Mouse (Mus musculus): ENCODE measurements around the gene Arih2.
"Not testable (repeated sequence)": the region's sequence is repeated elsewhere in the genome, so short reads cannot be mapped to it uniquely, and the experiment has no call there.

Gene Arih2

GRCm38 (mm10) chr9:108648611-108649560 is at the start of gene Arih2:
TSS of gene Arih2 (minus strand) at chr9:108649386.
- in situ Hi-C loops (cut with MboI, MseI): no loop called here

GRCm38 (mm10) chr9:108694533-108694932 is 45.3 kb upstream of the Arih2 start:
- in situ Hi-C loops (cut with MboI, MseI): no loop called here

GRCm38 (mm10) chr9:108693946-108694345 is 44.8 kb upstream of the Arih2 start:
- in situ Hi-C loops (cut with MboI, MseI): no loop called here

- in situ Hi-C loops (cut with MboI, MseI): no loop called here
Measured at GRCm38 (mm10) chr9:108692226-108693041, 43.2 kb upstream of the Arih2 start.

- in situ Hi-C loops (cut with MboI, MseI): no loop called here
Measured at GRCm38 (mm10) chr9:108691846-108692225, 42.6 kb upstream of the Arih2 start.

- in situ Hi-C loops (cut with MboI, MseI): no loop called here
Measured at GRCm38 (mm10) chr9:108691371-108691770, 42.2 kb upstream of the Arih2 start.

- in situ Hi-C loops (cut with MboI, MseI): no loop called here
Measured at GRCm38 (mm10) chr9:108690914-108691313, 41.7 kb upstream of the Arih2 start.

- in situ Hi-C loops (cut with MboI, MseI): no loop called here
Measured at GRCm38 (mm10) chr9:108689993-108690392, 40.8 kb upstream of the Arih2 start.

GRCm38 (mm10) chr9:108689106-108689505 is 39.9 kb upstream of the Arih2 start, which contains the start of gene Prkar2a:
TSS of gene Prkar2a (plus strand) at chr9:108689314.
- in situ Hi-C loops (cut with MboI, MseI): no loop called here

- in situ Hi-C loops (cut with MboI, MseI): no loop called here
Measured at GRCm38 (mm10) chr9:108688451-108688850, 39.3 kb upstream of the Arih2 start.

- in situ Hi-C loops (cut with MboI, MseI): no loop called here
Measured at GRCm38 (mm10) chr9:108687686-108688085, 38.5 kb upstream of the Arih2 start.

GRCm38 (mm10) chr9:108687181-108687580 is 38.0 kb upstream of the Arih2 start:
- in situ Hi-C loops (cut with MboI, MseI): no loop called here

- in situ Hi-C loops (cut with MboI, MseI): no loop called here
Measured at GRCm38 (mm10) chr9:108686475-108686887, 37.3 kb upstream of the Arih2 start.

- in situ Hi-C loops (cut with MboI, MseI): no loop called here
Measured at GRCm38 (mm10) chr9:108680026-108680425, 30.8 kb upstream of the Arih2 start.

GRCm38 (mm10) chr9:108673151-108673550 is 24.0 kb upstream of the Arih2 start:
- in situ Hi-C loops (cut with MboI, MseI): loop anchor here in 1 of 2 experiments (10.0 kb wide), 1 partner anchor 242 kb away; the partner anchor contains the start of gene Tmem89

GRCm38 (mm10) chr9:108669875-108670274 is 20.7 kb upstream of the Arih2 start:
- in situ Hi-C loops (cut with MboI, MseI): loop anchor here (10.0 kb wide), 2 partner anchors 245 to 1785 kb away; partner anchors contain the start of genes Rbm15b (in 1 of the 2) and Tmem89 (in 1 of the 2)

- in situ Hi-C loops (cut with MboI, MseI): loop anchor here in 1 of 2 experiments (10.0 kb wide), 1 partner anchor 1778 kb away; the partner anchor contains the start of gene Rbm15b
Measured at GRCm38 (mm10) chr9:108662660-108663059, 13.5 kb upstream of the Arih2 start.

- in situ Hi-C loops (cut with MboI, MseI): loop anchor here in 1 of 2 experiments (10.0 kb wide), 1 partner anchor 1777 kb away; the partner anchor contains the start of gene Rbm15b
Measured at GRCm38 (mm10) chr9:108661677-108662612, 12.8 kb upstream of the Arih2 start, which contains the start of gene Slc25a20. TSS of gene Slc25a20 (plus strand) at chr9:108662088.

GRCm38 (mm10) chr9:108655865-108656264 is 6.7 kb upstream of the Arih2 start:
- in situ Hi-C loops (cut with MboI, MseI): not testable (repeated sequence)

All from T-helper 17 cell (primary cell).